Mouse (Mus musculus): ENCODE measurements at regions not wholly inside any gene's neighbourhood (a gene's known extent, or its start where the extent isn't known, plus 50 kb on each side); places are given as distances from the start of the nearest gene placed in this dataset.

DNA sequence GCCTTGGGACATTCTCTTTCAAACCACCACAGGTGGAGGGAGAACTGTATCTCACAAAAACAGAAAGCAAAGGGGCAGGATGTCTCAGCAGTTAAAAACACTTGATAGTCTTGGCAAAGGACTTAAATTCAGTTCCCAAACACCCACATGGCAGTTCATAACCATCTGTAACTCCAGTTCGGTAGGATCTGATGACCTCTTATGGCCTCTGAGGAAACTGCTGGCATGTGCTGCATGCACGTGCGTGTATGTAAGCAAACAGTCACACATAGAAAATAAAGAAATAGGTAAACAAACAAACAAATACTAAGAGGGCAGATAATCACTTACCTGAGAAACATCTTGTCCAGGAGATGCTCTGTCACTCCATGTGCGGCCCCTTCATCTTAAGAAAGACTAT, 129.4 kb upstream of the Ufm1 start:
- TF ChIP-seq POLR2A (IDR thresholded peaks at IDR 0.05; ENCODE audit: borderline replicate concordance, extremely low read depth, insufficient read depth, insufficient read length, poor library complexity, severe bottlenecking) (no peak), CTCF (IDR thresholded peaks at IDR 0.05; ENCODE audit: borderline replicate concordance, extremely low read depth, insufficient read depth, insufficient read length) (no peak)

Measured in brain, embryonic 14.5 days (tissue).